In genomic region chr13:100728086-100728485, GRCm38 (mm10) we compare ENCODE assay signal across 28 mouse cellular contexts. TPM values are rescaled to one million over a fixed set of nuclear protein-coding genes. Genes with fewer than 3 reads are reported as not detected.
DNase-seq lines count a peak whose midpoint lies in the region; ATAC-seq lines count a peak whose summit lies in the region.
"Had no signal": no experiment of that assay in that cellular context is flagged by ENCODE, and none has a peak within 500 bp of the region (broad histone marks: within the 10 kb centered on the region; RNA-seq: fewer than 3 reads in every experiment).

No protein-coding gene starts in this region.

- H3K4me2 ChIP-seq in forebrain, embryonic 11.5 days (ENCODE audit: low read depth, low read length, severe bottlenecking), result no peak overlapping the region
- H3K4me2 ChIP-seq in forebrain, embryonic 14.5 days (ENCODE audit: low read length), result no peak overlapping the region
- H3K4me2 ChIP-seq in heart, embryonic 13.5 days, result peak overlapping the region; percentile 69
- no peak overlapping the region for H3K4me2 ChIP-seq in hindbrain, embryonic 14.5 days (replicated peaks)
- H3K4me2 ChIP-seq: hindbrain, embryonic 13.5 days; limb, embryonic 15.5 days; lung, embryonic 14.5 days; midbrain, embryonic 13.5 days; neural tube, embryonic 13.5 days had no signal

- H3K4me1 ChIP-seq in forebrain, embryonic 11.5 days (replicated peaks; ENCODE audit: control insufficient read depth, insufficient read depth, low read length), result peaks cover 5% of the 10 kb centered on the region; the same call in 1 of the 2 replicates
- H3K4me1 ChIP-seq in forebrain, embryonic 14.5 days (ENCODE audit: control insufficient read depth, insufficient read depth, low read length), result peaks cover 8% of the 10 kb centered on the region; the same call in 1 of the 2 replicates
- H3K4me1 ChIP-seq in heart, embryonic 13.5 days, result peaks cover 51% of the 10 kb centered on the region
- H3K4me1 ChIP-seq in hindbrain, embryonic 10.5 days (replicated peaks), result peaks cover 14% of the 10 kb centered on the region
- peaks cover 12% of the 10 kb centered on the region for H3K4me1 ChIP-seq in hindbrain, embryonic 14.5 days (replicated peaks; ENCODE audit: control insufficient read depth, insufficient read depth, low read length)
- H3K4me1 ChIP-seq in megakaryocyte, embryonic 14.5 days, result peaks cover 53% of the 10 kb centered on the region

- H3K9ac ChIP-seq in forebrain, embryonic 11.5 days (ENCODE audit: low read length), result no peak overlapping the region
- H3K9ac ChIP-seq in forebrain, embryonic 14.5 days (ENCODE audit: low read length), result no peak overlapping the region
- 0 out of 2 replicates have a peak overlapping the region, but pooled peaks have one; percentile 8 for H3K9ac ChIP-seq in heart, embryonic 13.5 days
- no peak overlapping the region for H3K9ac ChIP-seq in hindbrain, embryonic 14.5 days
- H3K9ac ChIP-seq: forebrain, embryonic 12.5 days; hindbrain, embryonic 13.5 days; limb, embryonic 15.5 days; lung, embryonic 14.5 days; midbrain, embryonic 13.5 days; neural tube, embryonic 13.5 days had no signal

- intact Hi-C loops in heart, postnatal 25 days (cut with DNase I), result no loop called here

- no peak for ATAC-seq in forebrain, embryonic 11.5 days (replicated peaks; ENCODE audit: low FRiP score)
- no peak for ATAC-seq in forebrain, embryonic 14.5 days
- no peak for ATAC-seq in heart, embryonic 13.5 days (ENCODE audit: extremely low read depth, insufficient number of reproducible peaks, low FRiP score, low TSS enrichment)
- no peak for ATAC-seq in hindbrain, embryonic 14.5 days (ENCODE audit: low FRiP score)
- no peak for ATAC-seq in megakaryocyte, adult 5-6 weeks (ENCODE audit: poor library complexity, severe bottlenecking)
- ATAC-seq: intestine, postnatal 0 days; midbrain, embryonic 13.5 days had no signal

- 89% methylated on average over 5 of the region's 5 CpGs for WGBS in forebrain, embryonic 11.5 days
- WGBS in forebrain, embryonic 14.5 days, result 95% methylated on average over 5 of the region's 5 CpGs
- WGBS in heart, embryonic 13.5 days, result 40% methylated on average over 5 of the region's 5 CpGs
- 93% methylated on average over 5 of the region's 5 CpGs for WGBS in hindbrain, embryonic 10.5 days
- WGBS in hindbrain, embryonic 14.5 days, result 96% methylated on average over 5 of the region's 5 CpGs

- H3K9me3 ChIP-seq in forebrain, embryonic 11.5 days (ENCODE audit: control insufficient read depth, low read length), result no peaks in the 10 kb centered on the region
- no peaks in the 10 kb centered on the region for H3K9me3 ChIP-seq in forebrain, embryonic 14.5 days (replicated peaks; ENCODE audit: control insufficient read depth, low read length)
- H3K9me3 ChIP-seq in heart, embryonic 13.5 days, result no peaks in the 10 kb centered on the region
- no peaks in the 10 kb centered on the region for H3K9me3 ChIP-seq in hindbrain, embryonic 10.5 days
- no peaks in the 10 kb centered on the region for H3K9me3 ChIP-seq in hindbrain, embryonic 14.5 days (ENCODE audit: control insufficient read depth, low read length)
- no peaks in the 10 kb centered on the region for H3K9me3 ChIP-seq in megakaryocyte, embryonic 14.5 days
- H3K9me3 ChIP-seq: forebrain, embryonic 12.5 days; G1E; hindbrain, embryonic 13.5 days; limb, embryonic 10.5 days; limb, embryonic 15.5 days; midbrain, embryonic 13.5 days; neural tube, embryonic 13.5 days had no signal

- no peak overlapping the region for H3K27ac ChIP-seq in forebrain, embryonic 11.5 days (ENCODE audit: low read depth, low read length)
- no peak overlapping the region for H3K27ac ChIP-seq in forebrain, embryonic 14.5 days (ENCODE audit: low read depth, low read length)
- peak overlapping the region; percentile 2 for H3K27ac ChIP-seq in heart, embryonic 13.5 days (replicated peaks)
- no peak overlapping the region for H3K27ac ChIP-seq in hindbrain, embryonic 10.5 days
- no peak overlapping the region for H3K27ac ChIP-seq in hindbrain, embryonic 14.5 days
- H3K27ac ChIP-seq: forebrain, embryonic 12.5 days; hindbrain, embryonic 13.5 days; limb, embryonic 10.5 days; limb, embryonic 15.5 days; midbrain, embryonic 13.5 days; neural tube, embryonic 13.5 days had no signal

- no peaks in the 10 kb centered on the region for H3K27me3 ChIP-seq in forebrain, embryonic 11.5 days (ENCODE audit: control insufficient read depth, insufficient read depth, low read length)
- H3K27me3 ChIP-seq in forebrain, embryonic 14.5 days (replicated peaks; ENCODE audit: control insufficient read depth, insufficient read depth, low read length), result no peaks in the 10 kb centered on the region
- H3K27me3 ChIP-seq in heart, embryonic 13.5 days (replicated peaks), result no peaks in the 10 kb centered on the region
- no peaks in the 10 kb centered on the region for H3K27me3 ChIP-seq in hindbrain, embryonic 10.5 days (ENCODE audit: insufficient read depth, poor library complexity, severe bottlenecking)
- no peaks in the 10 kb centered on the region for H3K27me3 ChIP-seq in hindbrain, embryonic 14.5 days (ENCODE audit: control insufficient read depth, insufficient read depth, low read length)
- no peaks in the 10 kb centered on the region for H3K27me3 ChIP-seq in megakaryocyte, embryonic 14.5 days (replicated peaks)
- H3K27me3 ChIP-seq: CH12.LX; forebrain, embryonic 12.5 days; hindbrain, embryonic 13.5 days; limb, embryonic 15.5 days; midbrain, embryonic 13.5 days; neural tube, embryonic 13.5 days had no signal

- peak; percentile 32 for DNase-seq in forebrain, embryonic 11.5 days (ENCODE audit: low spot score)
- no peak for DNase-seq in forebrain, embryonic 14.5 days (ENCODE audit: low spot score)
- DNase-seq in heart, postnatal 25 days (ENCODE audit: low spot score), result no peak
- no peak for DNase-seq in hindbrain, embryonic 10.5 days (ENCODE audit: low spot score)
- no peak for DNase-seq in hindbrain, embryonic 14.5 days (ENCODE audit: low spot score)
- DNase-seq: adrenal gland, adult 8-10 months; cerebellum, adult 2 months; cerebellum, postnatal 14 days; gastrocnemius, postnatal 10 days; kidney, postnatal 14 days; layer of hippocampus, adult 9-11 months; lung, embryonic 14.5 days; lung, postnatal 36 days; thymus, adult 2 months; thymus, postnatal 36 days had no signal

- H3K36me3 ChIP-seq in forebrain, embryonic 11.5 days (ENCODE audit: control insufficient read depth, insufficient read depth, low read length), result no peaks in the 10 kb centered on the region; the same call in 1 of the 2 replicates
- H3K36me3 ChIP-seq in forebrain, embryonic 14.5 days (ENCODE audit: control insufficient read depth, insufficient read depth, low read length), result peaks cover 8% of the 10 kb centered on the region; the same call in 1 of the 2 replicates
- peaks cover 44% of the 10 kb centered on the region for H3K36me3 ChIP-seq in heart, embryonic 13.5 days
- peaks cover 55% of the 10 kb centered on the region for H3K36me3 ChIP-seq in hindbrain, embryonic 10.5 days
- peaks cover 17% of the 10 kb centered on the region for H3K36me3 ChIP-seq in hindbrain, embryonic 14.5 days (replicated peaks; ENCODE audit: control insufficient read depth, insufficient read depth)
- H3K36me3 ChIP-seq in megakaryocyte, embryonic 14.5 days (replicated peaks; ENCODE audit: low read length), result peaks cover 54% of the 10 kb centered on the region

- no peak overlapping the region for H3K4me3 ChIP-seq in forebrain, embryonic 11.5 days (ENCODE audit: low read depth, low read length)
- no peak overlapping the region for H3K4me3 ChIP-seq in forebrain, embryonic 14.5 days (ENCODE audit: low read depth, low read length)
- no peak overlapping the region for H3K4me3 ChIP-seq in heart, embryonic 13.5 days
- 0 out of 2 replicates have a peak overlapping the region, but pooled peaks have one; percentile 9 for H3K4me3 ChIP-seq in hindbrain, embryonic 10.5 days
- no peak overlapping the region for H3K4me3 ChIP-seq in hindbrain, embryonic 14.5 days (replicated peaks; ENCODE audit: low read length)
- peak overlapping the region; percentile 71 for H3K4me3 ChIP-seq in megakaryocyte, embryonic 14.5 days (replicated peaks)
- H3K4me3 ChIP-seq: erythroblast, embryonic 14.5 days; forebrain, embryonic 12.5 days; limb, embryonic 15.5 days; midbrain, embryonic 13.5 days; neural tube, embryonic 13.5 days had no signal

RNA-seq across cellular contexts. Expression of gene Cdk7, which starts 2.7 kb away (rescaled TPM):
- polyA plus RNA-seq in forebrain, embryonic 11.5 days (2014; fragmentation: Nextera tagmentation; extraction: Ambion mirVana), result 72.3 and 75.0 TPM in 2 replicates
- polyA plus RNA-seq in forebrain, embryonic 14.5 days (2014; fragmentation: Nextera tagmentation; extraction: Ambion mirVana), result 53.5 and 54.6 TPM in 2 replicates
- 64.1 and 69.7 TPM in 2 replicates for polyA plus RNA-seq in heart, embryonic 13.5 days (2015; fragmentation: Nextera tagmentation; extraction: Ambion mirVana)
- total RNA-seq in heart, postnatal 25 days (2021), result 10 to 100 TPM; 20.5 to 22.8 TPM
- polyA plus RNA-seq in hindbrain, embryonic 10.5 days (2016; fragmentation: Nextera tagmentation; extraction: Ambion mirVana), result 83.0 and 96.7 TPM in 2 replicates
- 37.6 and 42.3 TPM in 2 replicates for polyA plus RNA-seq in hindbrain, embryonic 14.5 days (2014; fragmentation: Nextera tagmentation; extraction: Ambion mirVana)
- 15.0 and 19.6 TPM in 2 replicates for polyA plus RNA-seq in megakaryocyte, embryonic 14.5 days (2012; ENCODE audit: insufficient read depth, low replicate concordance)
- total RNA-seq in megakaryocyte, adult 5-6 weeks (2015), result 26.1 and 27.2 TPM in 2 replicates
- total RNA-seq in megakaryocyte, adult 5-6 weeks (2017), result 22.2 and 22.6 TPM in 2 replicates

RNA-seq across cellular contexts. Expression of gene Mrps36, which starts 16.4 kb away (rescaled TPM):
- polyA plus RNA-seq in forebrain, embryonic 11.5 days (2014; fragmentation: Nextera tagmentation; extraction: Ambion mirVana), result 125 and 140 TPM in 2 replicates
- 112 and 125 TPM in 2 replicates for polyA plus RNA-seq in forebrain, embryonic 14.5 days (2014; fragmentation: Nextera tagmentation; extraction: Ambion mirVana)
- polyA plus RNA-seq in heart, embryonic 13.5 days (2015; fragmentation: Nextera tagmentation; extraction: Ambion mirVana), result 236 and 248 TPM in 2 replicates
- 100 to 1,000 TPM; 195 to 221 TPM for total RNA-seq in heart, postnatal 25 days (2021)
- polyA plus RNA-seq in hindbrain, embryonic 10.5 days (2016; fragmentation: Nextera tagmentation; extraction: Ambion mirVana), result 146 and 147 TPM in 2 replicates
- 154 and 169 TPM in 2 replicates for polyA plus RNA-seq in hindbrain, embryonic 14.5 days (2014; fragmentation: Nextera tagmentation; extraction: Ambion mirVana)
- 44.4 and 117 TPM in 2 replicates for polyA plus RNA-seq in megakaryocyte, embryonic 14.5 days (2012; ENCODE audit: insufficient read depth, low replicate concordance)
- total RNA-seq in megakaryocyte, adult 5-6 weeks (2015), result 53.2 and 56.6 TPM in 2 replicates
- 47.2 and 52.2 TPM in 2 replicates for total RNA-seq in megakaryocyte, adult 5-6 weeks (2017)

RNA-seq across cellular contexts. Expression of gene Cenph, which starts 47.6 kb away (rescaled TPM):
- 61.5 and 65.1 TPM in 2 replicates for polyA plus RNA-seq in forebrain, embryonic 11.5 days (2014; fragmentation: Nextera tagmentation; extraction: Ambion mirVana)
- polyA plus RNA-seq in forebrain, embryonic 14.5 days (2014; fragmentation: Nextera tagmentation; extraction: Ambion mirVana), result 16.5 and 20.4 TPM in 2 replicates
- 19.2 and 20.4 TPM in 2 replicates for polyA plus RNA-seq in heart, embryonic 13.5 days (2015; fragmentation: Nextera tagmentation; extraction: Ambion mirVana)
- total RNA-seq in heart, postnatal 25 days (2021), result under 1 TPM in 1 of 2 experiments, not detected in 1; 0.20 TPM
- polyA plus RNA-seq in hindbrain, embryonic 10.5 days (2016; fragmentation: Nextera tagmentation; extraction: Ambion mirVana), result 51.5 and 57.8 TPM in 2 replicates
- 6.7 and 6.9 TPM in 2 replicates for polyA plus RNA-seq in hindbrain, embryonic 14.5 days (2014; fragmentation: Nextera tagmentation; extraction: Ambion mirVana)
- polyA plus RNA-seq in megakaryocyte, embryonic 14.5 days (2012; ENCODE audit: insufficient read depth, low replicate concordance), result 9.2 TPM in 1 of 2 replicates, not detected in the other
- total RNA-seq in megakaryocyte, adult 5-6 weeks (2015), result 36.9 and 44.5 TPM in 2 replicates
- 31.4 and 39.6 TPM in 2 replicates for total RNA-seq in megakaryocyte, adult 5-6 weeks (2017)

RNA-seq across cellular contexts. Expression of gene Ccnb1, which starts 58.3 kb away (rescaled TPM):
- 455 and 459 TPM in 2 replicates for polyA plus RNA-seq in forebrain, embryonic 11.5 days (2014; fragmentation: Nextera tagmentation; extraction: Ambion mirVana)
- 164 and 215 TPM in 2 replicates for polyA plus RNA-seq in forebrain, embryonic 14.5 days (2014; fragmentation: Nextera tagmentation; extraction: Ambion mirVana)
- 191 and 222 TPM in 2 replicates for polyA plus RNA-seq in heart, embryonic 13.5 days (2015; fragmentation: Nextera tagmentation; extraction: Ambion mirVana)
- 1 to 10 TPM in 1 of 2 experiments, under 1 TPM in 1; 0.55 to 1.4 TPM for total RNA-seq in heart, postnatal 25 days (2021)
- polyA plus RNA-seq in hindbrain, embryonic 10.5 days (2016; fragmentation: Nextera tagmentation; extraction: Ambion mirVana), result 321 and 434 TPM in 2 replicates
- polyA plus RNA-seq in hindbrain, embryonic 14.5 days (2014; fragmentation: Nextera tagmentation; extraction: Ambion mirVana), result 40.7 and 51.4 TPM in 2 replicates
- polyA plus RNA-seq in megakaryocyte, embryonic 14.5 days (2012; ENCODE audit: insufficient read depth, low replicate concordance), result 3.9 TPM in 1 of 2 replicates, not detected in the other
- total RNA-seq in megakaryocyte, adult 5-6 weeks (2015), result 133 and 142 TPM in 2 replicates
- 188 and 197 TPM in 2 replicates for total RNA-seq in megakaryocyte, adult 5-6 weeks (2017)

RNA-seq across cellular contexts. Expression of gene Ccdc125, which starts 58.6 kb away (rescaled TPM):
- 2.6 and 2.9 TPM in 2 replicates for polyA plus RNA-seq in forebrain, embryonic 11.5 days (2014; fragmentation: Nextera tagmentation; extraction: Ambion mirVana)
- polyA plus RNA-seq in forebrain, embryonic 14.5 days (2014; fragmentation: Nextera tagmentation; extraction: Ambion mirVana), result 1.2 and 1.4 TPM in 2 replicates
- polyA plus RNA-seq in heart, embryonic 13.5 days (2015; fragmentation: Nextera tagmentation; extraction: Ambion mirVana), result 3.8 and 4.1 TPM in 2 replicates
- total RNA-seq in heart, postnatal 25 days (2021), result under 1 TPM; 0.64 to 0.70 TPM
- 2.2 and 3.0 TPM in 2 replicates for polyA plus RNA-seq in hindbrain, embryonic 10.5 days (2016; fragmentation: Nextera tagmentation; extraction: Ambion mirVana)
- polyA plus RNA-seq in hindbrain, embryonic 14.5 days (2014; fragmentation: Nextera tagmentation; extraction: Ambion mirVana), result 1.5 and 1.9 TPM in 2 replicates
- 0.47 TPM in 1 of 2 replicates, not detected in the other for polyA plus RNA-seq in megakaryocyte, embryonic 14.5 days (2012; ENCODE audit: insufficient read depth, low replicate concordance)
- 36.8 and 39.3 TPM in 2 replicates for total RNA-seq in megakaryocyte, adult 5-6 weeks (2015)
- total RNA-seq in megakaryocyte, adult 5-6 weeks (2017), result 65.1 and 70.7 TPM in 2 replicates
- total RNA-seq: G1E had no signal
- polyA plus RNA-seq: erythroblast, embryonic 14.5 days; G1E had no signal

Comparison
In these comparisons a context has a peak if more than half of its experiments do, and no peak if none do; other contexts are left out.
1. H3K4me3 ChIP-seq: peak in hindbrain, embryonic 10.5 days (single experiment) and megakaryocyte, embryonic 14.5 days (single experiment); none in forebrain, embryonic 11.5 days (single experiment), forebrain, embryonic 14.5 days (single experiment), heart, embryonic 13.5 days (single experiment) and hindbrain, embryonic 14.5 days (single experiment).